Mouse (Mus musculus) granulocyte monocyte progenitor cell, adult 5-6 weeks (primary cell): ENCODE results near the gene Ankrd24. TPM values are rescaled to one million over a fixed set of nuclear protein-coding genes. Genes with fewer than 3 reads are reported as not detected.
A peak's percentile ranks its signal among the peaks of the same experiment; 100 is the strongest.

Source experiments
- ATAC-seq: replicated peaks from 2 replicates; pipeline ENCODE4 v1.8.0; 2016; ENCODE audit warnings: mild to moderate bottlenecking, moderate TSS enrichment, inconsistent platforms; ENCODE audit not compliant: poor library complexity, severe bottlenecking
- total RNA-seq, 2 experiments: library from RNA; stranded (forward) in 1 of 2; stranded (reverse) in 1 of 2; fragments of 200-712, 200-1000 nt in 1 of 2; fragments of >200 nt in 1 of 2; fragmentation: Nextera tagmentation in 1 of 2; gene quantifications; 2 replicates each; pipeline ENCODE4 v1.2.3; 2014 to 2017

Gene Ankrd24
- total RNA-seq (2014; fragmentation: Nextera tagmentation) = 7.6 and 9.2 TPM in 2 replicates
- 7.5 and 8.3 TPM in 2 replicates for total RNA-seq (2017)

DNA sequence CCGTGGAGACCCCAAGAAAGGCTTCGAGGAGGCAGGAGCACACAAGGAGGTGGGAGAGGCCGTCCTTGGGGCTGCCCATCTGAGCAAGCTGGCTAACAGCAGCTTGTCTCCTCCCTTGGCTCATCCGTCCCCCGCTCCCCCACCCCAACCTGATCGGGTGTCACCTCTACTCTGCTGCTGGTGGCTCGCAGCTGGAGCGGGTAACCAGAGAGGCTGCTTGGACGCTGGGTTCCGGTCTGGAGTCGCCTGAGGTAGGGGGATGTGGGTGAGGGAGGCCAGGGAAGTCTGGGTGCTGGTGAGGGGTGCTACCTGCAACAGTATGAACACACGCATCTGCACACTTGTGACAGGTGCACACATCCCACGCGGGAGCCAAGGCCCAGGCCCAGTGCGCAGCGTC, at the start of gene Ankrd24:
Gene Ankrd24 (plus strand): TSS at position 151 of the 400 bp plus-strand sequence.
- no peak for ATAC-seq

DNA sequence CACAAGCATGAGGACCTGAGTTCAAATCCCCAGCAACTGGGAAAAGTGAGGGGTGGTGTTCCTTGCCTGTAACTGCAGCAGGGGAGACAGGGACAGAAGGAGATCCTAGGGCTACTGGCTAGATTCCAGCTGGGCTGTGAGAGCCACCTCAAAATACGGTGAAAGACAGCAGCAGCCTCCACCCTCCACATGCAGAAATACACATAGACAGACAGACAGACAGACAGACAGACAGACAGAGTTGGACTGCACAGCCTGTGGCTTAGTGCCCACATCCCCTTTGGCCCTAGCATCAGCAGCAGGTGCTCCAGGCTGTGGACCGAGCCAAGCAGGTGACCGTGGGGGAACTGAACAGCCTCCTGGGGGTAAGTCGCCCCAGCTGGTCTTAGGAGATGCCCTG, 48.4 kb upstream of the Ankrd24 start:
- ATAC-seq = peak; percentile 46

DNA sequence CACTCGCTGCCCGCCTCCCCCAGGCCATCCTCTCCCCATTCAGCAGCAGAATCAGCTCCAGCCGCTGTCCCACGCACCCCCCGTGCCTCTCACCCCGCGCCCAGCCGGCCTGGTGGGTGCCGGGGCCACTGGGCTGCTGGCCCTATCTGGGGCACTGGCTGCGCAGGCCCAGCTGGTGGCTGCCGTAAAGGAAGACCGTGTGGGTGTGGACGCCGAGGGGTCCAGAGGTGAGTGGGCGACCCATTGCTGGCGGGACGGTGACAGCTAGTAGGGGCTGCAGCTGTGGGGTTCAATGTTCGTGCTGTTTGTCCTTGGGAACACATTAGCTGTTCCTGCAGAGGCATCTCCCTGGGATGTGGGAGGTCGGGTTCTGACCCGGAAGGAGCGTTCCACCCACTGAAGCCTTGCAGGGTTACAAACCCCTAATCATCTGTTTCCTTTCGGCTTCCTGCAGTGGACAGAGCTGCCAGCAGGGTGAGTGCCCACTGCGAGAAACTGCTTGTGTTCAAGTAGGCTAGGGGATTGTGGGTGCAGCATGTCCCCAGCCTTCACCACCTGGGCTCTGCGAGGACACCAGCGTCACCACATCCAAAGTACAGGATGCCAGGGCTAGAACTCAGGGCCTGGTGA, 47.8 kb upstream of the Ankrd24 start:
- ATAC-seq = peak; percentile 76

DNA sequence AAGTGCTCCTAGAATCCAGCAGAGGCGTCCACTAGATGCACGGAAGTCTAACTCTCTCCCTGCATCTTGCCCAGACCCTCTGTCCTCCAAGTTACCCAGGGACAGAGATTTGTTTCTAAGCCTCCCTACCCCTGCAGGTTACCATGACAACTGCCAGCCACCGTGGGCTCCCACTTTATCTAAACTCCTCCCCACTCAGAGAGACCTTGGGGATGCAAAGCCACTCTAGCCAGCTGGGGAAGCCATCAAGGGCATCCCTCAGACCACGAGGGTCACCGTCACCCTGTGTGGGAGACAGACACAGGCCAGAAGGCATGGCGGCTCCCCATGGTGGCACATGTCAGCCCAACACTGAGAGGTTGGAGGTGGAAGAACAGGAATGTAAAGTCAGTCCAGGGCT, 45.0 kb upstream of the Ankrd24 start:
- no peak for ATAC-seq

DNA sequence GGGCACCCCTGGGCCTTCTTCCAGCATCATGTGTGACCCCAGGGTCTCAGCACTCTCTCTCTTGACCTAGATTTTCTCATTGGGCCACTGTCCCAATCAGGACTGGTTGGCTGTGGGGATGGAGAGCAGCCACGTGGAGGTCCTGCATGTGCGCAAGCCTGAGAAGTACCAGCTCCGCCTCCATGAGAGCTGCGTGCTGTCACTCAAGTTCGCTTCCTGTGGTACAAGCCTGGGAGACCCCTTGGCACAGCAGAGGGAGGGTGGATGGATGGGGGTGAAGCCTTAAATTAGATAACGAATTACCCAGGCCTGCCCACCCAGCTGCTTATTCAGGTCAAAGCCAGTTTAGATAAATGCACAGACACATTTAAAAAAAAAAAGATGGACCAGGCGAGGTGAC, 39.6 kb upstream of the Ankrd24 start:
- ATAC-seq = no peak

DNA sequence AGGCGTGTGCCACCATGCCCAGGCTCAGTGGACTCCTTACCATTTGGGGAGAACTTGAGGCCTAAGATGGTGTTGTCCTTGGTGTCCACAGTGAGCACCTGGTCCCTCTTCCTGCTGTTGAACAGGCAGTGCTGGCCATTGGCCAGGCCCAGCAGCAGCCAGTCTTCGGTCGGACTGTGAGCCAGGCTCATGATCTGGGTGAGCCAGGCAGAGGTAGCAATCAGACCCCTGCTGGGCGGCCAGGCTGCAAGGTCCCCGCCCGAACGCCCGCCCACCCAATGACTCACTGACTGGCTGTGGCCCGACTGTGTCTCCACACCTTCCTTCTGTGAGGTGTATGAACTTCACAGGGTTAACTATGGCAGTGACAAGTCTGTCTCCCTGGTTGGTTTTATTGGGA, 36.5 kb upstream of the Ankrd24 start:
- ATAC-seq = no peak

DNA sequence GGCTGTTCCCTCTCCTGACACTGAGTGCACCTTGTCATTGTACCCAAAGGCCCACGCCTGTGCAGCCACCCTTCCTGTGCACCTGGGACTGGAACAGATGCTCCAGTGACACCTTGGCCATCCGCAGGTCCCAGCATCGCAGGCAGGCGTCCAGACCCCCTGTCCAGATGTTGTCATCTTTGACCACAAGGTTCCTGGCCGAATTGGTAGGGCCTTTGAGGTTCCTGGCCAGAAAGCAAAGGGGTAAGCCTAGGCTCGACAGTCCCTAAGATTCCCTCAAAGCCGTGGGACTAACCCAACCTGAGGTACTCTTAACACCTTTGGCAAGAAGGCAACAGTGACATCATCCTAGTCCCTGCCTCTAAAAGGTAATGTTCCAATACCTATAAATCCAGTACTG, 35.7 kb upstream of the Ankrd24 start:
- ATAC-seq = no peak

DNA sequence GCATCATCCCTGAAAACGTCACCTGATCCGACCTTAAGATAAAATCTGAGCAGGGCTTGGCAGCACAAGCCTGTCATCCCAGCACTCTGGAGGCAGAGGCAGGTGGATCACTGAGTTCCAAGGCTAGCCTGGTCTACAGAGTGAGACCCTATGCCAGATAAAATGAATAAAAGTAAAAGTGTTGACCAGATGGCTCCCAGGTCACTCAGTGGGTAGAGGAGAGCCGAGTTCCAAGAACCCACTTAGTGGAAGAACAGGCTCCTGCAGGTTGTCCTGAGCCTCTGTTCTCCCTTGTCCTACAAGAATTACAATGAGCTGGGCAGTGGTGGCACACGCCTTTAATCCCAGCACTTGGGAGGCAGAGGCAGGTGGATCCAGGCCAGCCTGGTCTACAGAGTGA, 35.1 kb upstream of the Ankrd24 start:
- ATAC-seq = no peak

DNA sequence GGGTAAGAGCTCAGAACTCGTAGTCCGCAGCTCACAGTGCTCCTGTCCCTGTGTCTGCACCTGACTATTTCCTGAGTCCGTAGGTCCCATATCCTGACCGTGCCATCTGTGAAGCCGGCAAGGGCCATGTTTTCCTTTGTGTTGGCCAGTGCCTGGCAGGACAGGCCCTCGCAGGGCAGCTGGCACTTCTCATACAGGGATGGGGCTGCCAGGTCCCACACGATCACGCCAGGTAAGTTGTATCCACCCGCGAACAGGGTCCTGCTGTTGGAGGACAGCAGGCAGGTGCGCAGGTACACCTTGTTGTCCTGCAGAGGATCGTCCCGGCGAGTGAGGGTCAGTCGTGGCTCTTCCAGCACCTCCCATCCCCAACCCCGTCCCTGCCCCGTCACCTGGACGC, 34.4 kb upstream of the Ankrd24 start:
- ATAC-seq = no peak

DNA sequence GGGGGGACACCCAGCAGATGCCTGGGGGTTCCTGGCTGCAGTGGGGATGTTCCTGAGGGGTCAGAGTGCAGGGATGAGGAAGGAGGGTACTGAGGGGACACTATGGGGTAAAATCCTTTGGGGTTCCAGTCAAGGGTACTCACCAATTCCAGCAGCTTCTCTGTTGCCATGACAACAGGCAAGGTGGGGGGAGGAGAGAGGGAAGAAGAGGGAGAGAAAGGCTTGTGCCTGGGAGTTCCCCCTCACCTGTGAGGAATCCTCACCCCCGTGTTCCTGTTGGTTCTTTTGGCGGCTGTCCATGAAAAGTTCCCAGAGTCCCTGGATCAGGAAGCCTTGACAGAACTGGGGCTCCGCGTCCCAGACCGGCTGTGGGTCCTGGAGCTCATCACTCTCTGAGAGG, 32.7 kb upstream of the Ankrd24 start:
- ATAC-seq = no peak

DNA sequence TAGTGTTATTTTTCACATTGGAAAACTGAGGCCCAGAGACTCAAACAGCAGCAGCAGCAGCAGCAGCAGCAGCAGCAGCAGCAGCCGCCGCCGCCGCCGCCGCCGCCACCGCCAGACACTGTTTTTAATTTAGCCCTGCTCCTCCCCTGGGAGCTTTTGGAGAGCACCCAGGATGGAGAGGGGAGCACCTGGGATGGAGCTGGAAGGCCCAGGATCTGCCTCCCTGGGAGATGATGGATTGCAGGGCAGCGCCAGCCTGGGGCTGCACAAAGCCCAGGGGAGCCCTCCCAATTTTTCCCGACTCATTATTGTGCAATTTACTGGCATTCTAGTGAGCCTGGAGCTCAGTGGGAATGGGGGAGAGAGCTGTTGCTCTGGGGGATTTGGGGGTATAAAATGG, 31.7 kb upstream of the Ankrd24 start:
- no peak for ATAC-seq

DNA sequence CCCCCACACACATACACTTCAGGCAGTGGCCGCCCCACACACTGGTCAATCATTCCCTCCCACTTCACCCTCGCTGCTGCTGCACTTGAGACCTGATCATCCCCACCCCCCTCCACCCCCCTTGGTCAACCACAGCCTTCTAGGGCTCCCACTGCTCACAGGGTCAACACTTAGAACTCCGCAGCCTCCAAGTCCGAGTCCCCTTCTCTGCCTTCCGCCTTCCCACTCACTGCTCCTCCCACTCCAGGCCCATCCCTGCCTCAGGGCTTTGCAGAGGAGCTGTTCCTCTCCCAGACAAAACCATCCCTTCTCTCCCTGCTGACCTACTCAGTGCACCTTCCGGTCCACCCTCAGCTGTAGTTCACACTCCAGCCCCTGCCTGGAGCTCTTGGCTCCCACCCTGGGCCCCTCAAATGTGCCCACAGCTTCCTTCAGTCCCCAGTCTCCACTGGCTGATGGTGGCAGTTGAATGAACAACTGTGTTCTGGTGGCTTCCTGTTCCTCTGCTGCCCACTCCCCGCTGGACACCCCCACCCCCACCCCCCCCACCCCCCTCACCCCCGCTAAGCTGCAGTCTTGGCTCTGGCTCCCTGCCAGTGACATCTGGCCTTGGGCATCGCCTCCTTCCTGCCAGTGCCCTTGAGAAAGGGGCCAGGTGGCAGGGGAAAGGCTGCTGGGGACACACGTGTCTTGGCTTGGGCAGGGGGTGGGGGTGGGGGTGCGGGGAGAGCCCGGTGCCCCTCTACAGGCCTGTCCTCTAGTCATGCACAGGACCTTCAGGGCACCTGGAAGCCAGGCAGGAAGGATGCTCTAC, 31.0 kb upstream of the Ankrd24 start:
- ATAC-seq = peak; percentile 41

DNA sequence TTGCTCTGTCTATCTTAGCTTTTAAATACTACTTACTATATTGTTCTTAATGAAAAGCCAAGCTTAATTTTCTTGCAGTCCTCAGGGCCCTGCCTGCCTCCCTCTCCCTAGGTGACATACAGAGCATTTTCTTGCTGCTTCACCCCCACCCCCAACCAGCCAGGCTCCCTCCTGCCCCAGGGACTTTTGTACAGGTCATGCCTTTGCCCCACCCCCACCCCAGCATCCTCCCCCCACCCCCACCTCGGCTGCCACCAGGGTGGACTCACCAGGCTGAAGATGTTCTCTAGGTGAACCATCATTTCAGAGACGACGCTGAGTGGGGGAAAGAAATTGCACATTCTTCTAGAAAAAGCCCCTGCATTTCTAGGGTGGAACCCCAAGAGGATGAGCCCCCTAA, 30.0 kb upstream of the Ankrd24 start:
- ATAC-seq = no peak

DNA sequence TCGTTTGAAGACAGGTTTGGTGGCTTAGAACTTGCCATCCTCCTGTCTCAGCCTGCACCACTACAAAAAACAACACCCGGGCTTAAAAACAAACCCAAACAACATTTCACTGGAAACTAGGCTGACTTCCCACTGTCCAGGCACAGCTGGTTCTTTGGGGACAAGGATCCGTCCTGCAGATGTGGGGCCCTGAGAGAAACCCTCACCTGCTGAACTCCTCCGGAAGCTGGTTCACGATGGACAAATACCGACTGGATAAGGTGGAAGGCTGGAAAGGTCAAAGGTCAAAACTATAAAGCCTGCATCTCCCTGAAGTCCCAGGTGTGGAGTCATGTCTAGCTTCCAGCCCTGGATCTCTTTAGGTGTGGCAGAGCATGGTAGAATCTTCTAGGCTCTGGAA, 29.5 kb upstream of the Ankrd24 start:
- ATAC-seq = no peak

DNA sequence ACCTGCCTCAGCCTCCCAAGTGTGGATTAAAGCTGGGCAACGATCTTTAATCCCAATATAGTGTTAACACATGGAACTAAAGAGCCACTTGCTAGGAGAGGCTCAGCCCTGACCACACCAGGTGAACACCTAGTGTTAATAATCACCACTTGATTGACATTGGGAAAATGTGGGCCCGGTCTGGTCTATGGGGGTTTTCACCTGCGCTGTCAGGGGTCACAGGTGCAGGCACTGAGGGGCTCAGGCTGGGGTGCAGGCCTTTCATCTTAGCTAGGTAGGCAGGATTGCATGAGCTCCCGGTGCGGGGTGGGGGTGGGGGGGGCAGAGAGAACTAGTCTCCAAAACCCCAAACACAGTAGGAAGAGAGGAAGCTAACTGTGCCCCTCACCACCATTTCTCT, 28.7 kb upstream of the Ankrd24 start:
- ATAC-seq = no peak

DNA sequence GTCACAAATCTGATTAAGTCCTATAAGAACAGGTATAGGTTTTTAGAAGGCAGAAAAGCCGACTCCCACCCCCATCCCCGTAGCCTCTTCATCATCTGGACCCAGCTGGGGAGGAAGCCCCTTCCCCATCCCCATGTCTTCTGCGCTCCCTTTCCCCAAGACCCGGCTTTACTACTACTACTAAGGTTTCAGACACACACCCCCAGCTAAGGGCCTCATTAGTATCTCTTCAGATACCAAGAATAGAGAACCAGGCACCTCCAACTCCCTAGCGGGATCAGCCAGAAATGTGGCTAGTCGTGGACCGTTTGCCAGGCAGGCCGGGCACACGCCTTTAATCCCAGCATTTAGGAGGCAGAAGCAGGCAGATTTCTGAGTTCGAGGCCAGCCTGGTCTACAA, 28.2 kb upstream of the Ankrd24 start:
- ATAC-seq = no peak

DNA sequence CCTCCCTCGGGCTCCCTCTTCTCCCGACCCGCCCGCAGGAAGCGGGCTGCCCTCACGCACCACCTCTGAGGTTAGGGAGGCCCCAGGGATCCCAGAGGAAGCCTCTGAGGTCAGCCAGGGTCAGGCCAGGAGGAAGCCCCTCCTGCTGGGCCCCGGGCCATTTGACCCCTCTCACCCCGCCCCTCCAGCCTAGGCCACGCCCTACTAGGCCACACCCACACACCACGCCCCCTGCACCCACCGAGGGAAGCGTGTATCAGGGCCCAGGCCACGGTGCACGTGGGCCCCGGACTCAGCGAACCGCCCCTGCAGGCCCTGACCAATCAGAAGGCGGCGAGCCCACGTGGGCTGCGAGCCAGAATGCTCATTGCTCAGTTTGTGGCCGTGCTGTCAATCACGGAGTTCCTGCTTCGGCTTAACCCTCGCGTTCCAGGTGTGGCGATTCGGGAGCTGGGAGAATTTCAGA, 27.6 kb upstream of the Ankrd24 start, which contains the start of gene Tle6:
Gene Tle6 (minus strand): TSS at position 336 of the 466 bp plus-strand sequence.
- ATAC-seq = peak; percentile 72

DNA sequence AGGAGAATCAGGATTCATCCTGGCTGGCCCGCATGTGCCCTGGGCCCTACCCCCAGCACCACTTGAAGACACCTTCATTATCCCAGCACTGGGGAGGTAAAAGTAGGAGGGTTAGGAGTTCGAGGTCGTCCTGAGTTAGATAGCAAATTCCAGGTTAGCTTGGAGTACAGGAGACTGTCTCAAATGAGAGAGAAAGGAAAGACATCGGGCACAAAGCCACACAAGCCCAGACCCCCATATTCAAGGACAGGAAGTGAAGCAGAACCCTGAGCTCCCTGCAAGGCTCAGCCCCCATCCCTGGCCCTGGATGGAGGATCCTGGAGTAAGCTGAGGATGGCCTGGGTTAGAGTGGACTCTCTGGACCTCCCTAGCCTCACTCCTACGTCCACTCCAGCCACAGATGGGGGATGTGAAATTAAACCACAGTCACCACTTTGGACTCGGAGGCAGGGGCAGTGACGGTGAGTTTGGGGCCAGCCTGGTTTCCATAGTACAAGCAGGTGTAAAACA, 26.9 kb upstream of the Ankrd24 start:
- ATAC-seq = no peak

DNA sequence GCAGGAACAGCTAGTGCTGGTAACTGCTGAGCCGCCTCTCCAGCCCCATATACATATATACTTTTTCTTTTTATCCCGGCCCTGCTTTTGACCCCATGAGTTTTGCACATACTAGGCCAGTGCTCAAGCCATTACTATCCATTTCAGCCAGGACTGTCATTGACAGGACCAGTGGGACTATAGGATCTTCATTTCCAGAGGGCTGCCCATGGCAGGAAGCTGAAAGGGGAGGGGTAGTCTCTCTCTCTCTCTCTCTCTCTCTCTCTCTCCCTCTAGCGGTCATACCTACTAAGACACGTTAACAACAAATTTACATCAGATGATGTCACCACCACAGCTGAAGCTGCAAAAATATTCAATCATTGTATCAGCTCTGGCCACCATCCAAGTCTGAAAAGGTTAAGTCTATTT, 25.6 kb upstream of the Ankrd24 start:
- peak; percentile 26 for ATAC-seq

DNA sequence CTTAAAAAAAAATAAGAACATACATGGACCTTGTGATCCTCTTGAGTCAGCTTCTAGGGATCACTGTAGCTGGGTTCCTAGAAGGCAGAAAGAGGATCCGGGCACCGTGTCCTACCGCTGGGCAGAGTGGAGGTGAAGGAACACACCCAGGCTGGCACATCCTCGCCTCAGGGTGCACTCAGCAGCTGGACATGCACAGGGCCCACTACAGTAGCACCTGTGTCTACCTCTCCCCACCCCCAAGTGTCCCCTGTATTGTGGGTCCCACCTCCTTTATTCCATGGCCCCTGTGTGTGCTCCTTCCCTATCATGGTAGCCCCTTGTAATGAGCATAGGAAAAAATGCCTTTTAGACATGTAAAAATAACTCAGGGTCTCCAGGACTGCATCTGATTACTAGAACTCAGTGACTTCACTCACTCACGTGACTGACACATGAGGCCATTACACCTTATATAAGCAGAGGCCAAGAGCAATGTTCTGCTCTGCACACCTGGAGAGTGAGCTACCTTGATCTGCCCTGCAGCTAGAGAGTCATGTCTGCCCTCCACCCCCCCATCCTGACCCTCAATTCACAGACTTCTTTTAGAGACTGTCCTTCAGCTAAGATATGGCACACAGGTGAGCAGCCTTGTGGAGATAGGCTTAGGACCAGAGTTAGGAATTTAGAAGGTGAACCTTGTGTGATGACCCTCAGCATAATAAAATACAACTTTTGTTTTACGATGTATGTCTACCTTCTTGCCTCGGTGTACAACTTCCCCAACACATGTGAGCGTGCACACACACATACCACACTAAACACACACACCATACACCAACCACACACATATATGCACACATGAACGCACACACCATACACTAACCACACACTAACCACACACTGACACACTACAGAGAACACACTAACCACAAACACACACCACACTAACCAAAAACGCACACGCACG, 24.0 kb upstream of the Ankrd24 start:
- no peak for ATAC-seq
